Mouse (Mus musculus) cerebellum, postnatal 25 days (tissue): Measurements from ENCODE around the gene Ccdc84.
"Not testable (repeated sequence)": the region's sequence is repeated elsewhere in the genome, so short reads cannot be mapped to it uniquely, and the experiment has no call there.

Source experiments
- DNase-seq, 2 experiments: peaks; one replicate each; pipeline ENCODE4 v3.0.0; 2021; ENCODE audit warnings: mixed read lengths in 2 of 2

Ccdc84 gene

DNA sequence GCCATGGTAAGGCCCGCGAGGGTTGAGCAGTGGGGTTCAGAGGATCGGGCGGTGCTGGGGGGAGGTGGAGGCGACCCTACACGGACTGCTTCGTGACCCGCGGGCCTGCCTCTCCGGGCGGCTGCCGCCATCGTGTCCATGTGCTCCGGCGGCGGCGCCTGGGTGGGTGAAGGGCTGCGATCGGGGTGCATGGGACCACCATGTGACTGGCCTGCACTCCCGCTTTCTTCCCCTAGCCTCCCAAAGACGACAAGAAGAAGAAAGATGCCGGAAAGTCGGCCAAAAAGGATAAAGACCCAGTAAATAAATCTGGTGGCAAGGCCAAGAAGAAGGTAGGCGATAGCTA lies 10.6 kb downstream of the Ccdc84 start:
- no peak for DNase-seq

- DNase-seq = peak; percentile 93 to 94
Measured at GRCm38 (mm10) chr9:44406906-44407751, 11.2 kb downstream of the Ccdc84 start, which contains the start of the genes Rps25 and Trappc4. Gene Rps25, plus strand, starts transcription at chr9:44407139. Gene Trappc4, minus strand, starts transcription at chr9:44407600.

DNA sequence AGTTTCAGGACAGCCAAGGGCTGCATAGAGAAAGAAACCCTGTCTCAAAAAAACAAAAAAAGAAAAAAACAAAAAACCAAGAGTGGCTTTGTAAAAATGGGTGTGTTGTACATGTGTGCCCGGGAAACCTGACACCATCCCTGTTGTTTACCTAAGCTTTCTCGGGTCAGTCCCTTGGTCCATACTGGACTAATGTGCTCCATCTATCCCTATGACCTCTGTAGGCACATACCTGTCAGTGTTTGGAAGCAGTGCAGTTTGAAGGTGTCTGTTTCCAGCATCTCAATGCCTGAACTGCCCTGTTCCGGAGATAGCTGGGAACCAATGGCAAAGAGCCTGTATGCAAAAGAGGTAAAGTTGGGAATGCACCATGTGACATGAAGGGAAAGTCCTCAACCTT lies 13.4 kb downstream of the Ccdc84 start:
- no peak for DNase-seq

GRCm38 (mm10) chr9:44401081-44401480 lies 17.3 kb downstream of the Ccdc84 start:
- DNase-seq = no peak

DNA sequence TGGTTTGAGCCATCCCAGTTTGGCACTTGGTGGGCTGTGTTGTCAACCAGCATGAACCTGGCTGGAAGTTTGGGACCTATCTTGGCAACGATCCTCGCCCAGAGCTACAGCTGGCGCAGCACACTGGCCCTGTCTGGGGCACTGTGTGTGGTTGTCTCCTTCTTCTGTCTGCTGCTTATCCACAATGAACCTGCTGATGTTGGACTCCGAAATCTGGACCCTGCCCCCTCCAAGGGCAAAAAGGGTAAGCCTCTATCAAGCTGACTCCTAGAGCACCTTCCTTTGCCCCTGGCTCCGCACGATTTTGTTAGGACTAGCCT lies 18.6 kb downstream of the Ccdc84 start:
- DNase-seq = no peak

DNA sequence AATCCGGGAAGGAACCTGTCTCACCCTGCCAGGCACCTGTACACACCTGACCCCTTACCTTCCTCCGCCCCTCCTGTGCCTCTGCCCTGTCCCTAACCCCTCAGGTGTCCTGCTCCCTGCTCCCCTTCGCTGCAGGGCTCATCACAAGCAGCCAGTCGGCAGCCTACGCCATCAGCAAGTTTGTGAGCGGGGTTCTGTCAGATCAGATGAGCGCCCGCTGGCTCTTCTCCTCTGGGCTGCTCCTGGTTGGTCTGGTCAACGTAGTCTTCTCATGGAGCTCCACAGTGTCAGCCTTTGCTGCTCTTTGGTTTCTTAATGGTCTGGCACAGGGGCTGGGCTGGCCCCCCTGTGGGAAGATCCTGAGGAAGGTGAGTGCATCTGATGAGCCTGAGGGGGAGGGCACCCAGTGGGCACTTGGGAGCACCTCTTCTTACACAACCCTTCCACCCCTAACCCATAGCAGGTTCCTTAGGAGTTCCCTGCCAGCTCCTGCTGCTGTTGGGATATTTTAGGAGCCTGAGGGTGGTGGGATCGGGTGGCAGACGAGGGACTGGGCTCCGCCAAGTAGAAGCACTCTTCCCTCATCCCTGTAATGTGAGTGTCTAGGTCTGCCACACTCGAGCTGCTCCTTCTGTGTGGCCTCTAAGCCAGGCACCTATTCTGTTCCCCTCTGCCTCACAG lies 19.1 kb downstream of the Ccdc84 start:
- peak in 1 of 2 experiments; percentile 21 for DNase-seq

DNA sequence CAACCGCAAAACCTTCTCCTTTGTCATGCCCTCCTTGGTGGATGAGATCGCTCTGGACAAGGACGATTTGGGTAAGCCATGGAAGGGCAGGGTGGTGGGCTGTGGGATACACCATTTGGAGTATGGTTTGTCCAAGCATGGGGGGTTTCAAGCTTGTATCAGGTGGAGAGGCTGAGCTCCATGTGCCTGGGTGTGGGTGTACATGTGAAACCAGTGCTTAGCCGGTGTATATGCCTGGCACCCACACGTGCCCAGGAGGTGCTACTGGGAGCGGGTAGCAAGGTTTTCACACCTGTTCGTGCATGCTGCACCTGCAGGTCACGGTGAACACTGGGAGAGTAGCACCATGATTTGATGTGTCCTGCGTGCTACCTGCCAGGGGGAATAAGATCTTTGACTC lies 19.8 kb downstream of the Ccdc84 start:
- no peak for DNase-seq

- no peak for DNase-seq
Measured at GRCm38 (mm10) chr9:44398087-44398486, 20.3 kb downstream of the Ccdc84 start.

DNA sequence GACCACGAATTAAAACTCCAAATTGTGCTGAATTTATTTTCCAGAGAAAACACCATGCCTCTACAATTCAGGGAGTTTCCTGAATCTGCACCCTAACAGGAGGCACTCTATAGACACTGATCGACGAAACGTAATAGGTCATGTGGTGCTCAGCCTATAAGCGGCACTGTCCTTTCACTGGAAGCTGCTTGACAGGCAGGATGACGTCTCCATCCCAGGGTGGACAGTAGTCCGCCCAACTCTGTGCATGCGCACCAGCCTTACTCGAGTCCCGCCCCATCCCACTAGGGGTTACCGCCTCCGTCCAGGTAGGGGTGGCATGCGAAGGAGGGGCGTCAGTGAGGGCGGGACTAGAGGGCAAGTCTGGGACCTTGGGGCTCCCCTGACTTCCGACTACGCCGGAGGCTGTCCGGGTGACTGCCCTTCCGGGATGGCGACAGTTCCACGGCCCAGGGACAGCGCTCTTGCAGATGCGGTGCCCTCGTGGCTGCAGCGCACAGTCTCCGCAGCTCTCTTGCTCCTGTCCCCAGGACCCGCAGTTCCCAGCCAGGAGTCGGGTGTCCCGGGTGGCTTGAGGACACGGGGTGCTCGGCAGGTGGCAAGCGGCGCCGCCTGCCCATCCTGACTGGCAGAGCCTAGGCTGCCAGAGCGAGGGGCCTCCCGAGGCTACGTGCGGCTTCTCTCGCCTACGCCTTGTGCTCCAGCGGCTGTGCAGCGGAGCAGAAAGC lies 21.5 kb downstream of the Ccdc84 start, which contains the start of gene Slc37a4:
TSS of gene Slc37a4 (plus strand) at position 169 of the 728 bp plus-strand sequence.
- DNase-seq = peak; percentile 95 to 97

- peak; percentile 71 to 88 for DNase-seq
Measured at GRCm38 (mm10) chr9:44391466-44391865, 26.9 kb downstream of the Ccdc84 start.

DNA sequence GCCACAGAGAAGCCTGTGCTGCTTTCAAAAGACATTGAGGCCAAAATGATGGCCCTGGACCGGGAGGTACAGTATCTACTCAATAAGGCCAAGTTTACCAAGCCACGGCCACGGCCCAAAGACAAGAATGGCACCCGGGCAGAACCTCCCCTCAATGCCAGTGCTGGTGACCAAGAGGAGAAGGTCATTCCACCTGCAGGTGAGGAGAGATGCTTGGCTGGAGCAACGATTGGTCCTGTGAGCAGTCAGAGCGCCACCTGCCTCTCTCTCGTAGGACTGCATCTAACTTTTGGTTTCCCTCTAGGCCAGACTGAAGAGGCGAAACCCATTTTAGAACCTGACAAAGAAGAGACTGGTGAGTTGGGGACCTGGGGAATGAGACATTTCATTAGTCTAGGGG lies 29.1 kb downstream of the Ccdc84 start:
- DNase-seq = peak; percentile 78 to 85

DNA sequence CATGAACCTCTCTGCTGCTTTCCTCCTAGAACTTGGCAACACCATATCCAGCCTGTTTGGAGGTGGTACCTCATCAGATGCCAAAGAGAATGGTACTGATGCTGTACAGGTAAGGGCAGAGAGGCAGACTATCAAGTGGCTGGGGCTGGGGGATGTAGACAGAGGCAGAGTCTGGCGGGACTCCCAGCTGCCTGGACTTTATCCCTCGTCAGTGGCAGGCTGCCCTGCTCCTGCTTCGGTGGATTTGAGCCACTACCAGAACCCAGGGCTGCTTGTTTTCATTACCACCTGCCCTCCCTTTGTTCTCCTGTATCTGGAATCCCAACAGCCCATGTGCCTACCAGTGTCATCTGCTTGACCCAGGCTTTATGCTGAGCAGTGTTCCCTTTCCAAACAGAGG lies 31.1 kb downstream of the Ccdc84 start:
- DNase-seq = peak in 1 of 2 experiments; percentile 19

GRCm38 (mm10) chr9:44384596-44384995 lies 33.8 kb downstream of the Ccdc84 start:
- peak in 1 of 2 experiments; percentile 7 for DNase-seq

- peak in 1 of 2 experiments; percentile 57 for DNase-seq
Measured at GRCm38 (mm10) chr9:44379862-44380261, 38.5 kb downstream of the Ccdc84 start.

DNA sequence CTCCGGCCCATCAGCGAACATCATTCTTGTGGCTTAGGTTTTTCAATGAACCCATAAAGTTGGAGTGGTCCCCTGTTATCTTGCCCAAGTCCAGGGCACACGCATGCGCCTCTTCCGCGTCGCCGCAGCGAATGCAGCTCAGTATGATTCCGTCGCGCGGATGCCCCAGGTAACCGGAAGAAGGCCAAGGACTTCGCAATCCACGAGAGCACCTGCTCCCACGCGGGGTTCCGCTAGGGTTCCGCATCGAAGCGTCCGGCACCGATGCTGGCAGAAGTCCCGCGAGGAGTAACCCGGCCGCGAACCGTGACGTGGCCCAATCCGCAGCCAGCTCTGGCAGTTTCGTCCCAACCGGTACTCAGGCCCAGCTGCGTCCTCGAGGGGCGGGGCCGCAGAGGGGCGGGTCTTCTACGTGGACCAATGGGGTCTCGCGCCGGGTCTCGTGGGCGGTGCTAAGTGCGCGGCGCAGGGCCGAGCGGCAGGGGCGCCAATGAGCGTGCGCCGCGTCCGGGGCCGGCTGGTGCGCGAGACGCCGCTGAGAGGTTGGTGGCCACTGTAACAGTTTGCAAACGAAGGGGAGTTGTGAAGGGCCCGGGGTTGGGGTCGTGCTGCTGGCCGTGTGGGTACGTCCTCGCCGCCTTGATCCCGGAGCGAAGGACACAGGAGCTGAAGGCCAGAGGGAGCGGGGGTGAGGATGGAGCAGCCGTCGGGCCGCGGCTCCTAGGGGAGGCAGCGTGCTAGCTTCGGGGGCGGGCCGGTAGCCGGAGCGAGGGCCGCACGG lies 39.1 kb downstream of the Ccdc84 start, which contains the start of gene Hyou1:
TSS of gene Hyou1 (plus strand) at position 437 of the 781 bp plus-strand sequence.
- DNase-seq = peak; percentile 100

DNA sequence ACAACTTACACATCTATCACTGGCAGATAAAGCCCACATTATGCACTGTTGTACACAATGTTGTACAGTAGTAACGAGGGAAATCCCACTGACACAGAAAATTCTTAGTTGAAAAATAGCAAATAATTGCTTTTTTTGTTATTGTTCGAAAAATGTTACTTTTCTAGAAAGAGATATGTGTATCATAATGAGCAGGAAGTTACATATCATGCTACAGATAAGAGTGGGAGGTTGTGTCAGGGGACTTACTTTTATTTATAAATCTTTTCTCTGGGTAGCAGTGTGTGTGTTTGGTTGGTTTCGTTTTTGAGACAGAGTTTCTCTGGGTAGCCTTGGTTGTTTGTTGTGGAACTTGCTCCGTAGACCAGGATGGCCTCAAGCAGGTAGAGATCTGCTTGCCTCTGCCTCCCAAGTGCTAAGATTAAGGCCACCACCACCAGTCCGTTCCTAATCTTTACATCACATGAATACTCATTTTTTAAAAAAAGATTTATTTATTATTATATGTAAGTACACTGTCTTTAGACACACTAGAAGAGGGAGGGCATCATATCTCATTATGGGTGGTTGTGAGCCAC lies 40.1 kb downstream of the Ccdc84 start:
- DNase-seq = no peak

- not testable (repeated sequence) for DNase-seq
Measured at GRCm38 (mm10) chr9:44377335-44377734, 41.0 kb downstream of the Ccdc84 start.

DNA sequence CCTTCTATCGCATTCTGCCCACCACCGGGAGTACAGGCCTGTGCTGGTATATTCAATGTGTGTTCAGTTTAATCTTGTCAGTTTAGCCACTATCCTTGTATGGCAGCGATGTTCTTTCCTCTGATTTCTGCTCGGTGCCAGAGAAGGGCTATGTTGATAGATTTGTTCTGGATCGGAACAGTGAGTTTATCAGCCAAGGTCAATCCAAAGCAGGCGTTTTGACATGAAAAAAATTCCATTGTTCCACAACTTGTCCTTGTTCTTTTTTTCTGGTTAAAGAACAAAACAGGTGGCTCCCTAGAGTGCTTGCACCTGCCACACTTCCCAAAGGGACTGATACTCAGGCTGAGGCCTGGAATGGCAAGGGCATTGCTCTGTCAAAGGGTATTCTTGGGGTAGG lies 42.2 kb downstream of the Ccdc84 start:
- no peak for DNase-seq

DNA sequence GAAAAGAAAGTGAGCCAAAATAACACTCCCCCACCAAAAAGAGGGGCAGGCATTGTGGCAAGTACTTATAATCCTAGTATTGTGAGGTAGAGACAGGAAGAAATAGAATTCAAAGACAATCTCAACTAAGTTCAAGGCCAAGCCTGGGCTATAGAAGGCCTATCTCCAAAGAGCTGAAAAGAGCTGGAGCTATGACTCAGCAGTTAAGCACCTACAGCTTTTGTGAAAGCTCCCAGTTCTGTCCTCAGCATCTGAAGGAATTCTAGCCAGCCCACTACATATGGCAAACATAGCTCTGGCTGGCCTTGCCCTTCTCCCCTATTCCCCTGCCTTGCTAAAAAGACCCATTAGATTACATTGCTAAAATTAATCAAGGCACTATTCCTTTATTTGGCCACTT lies 45.0 kb downstream of the Ccdc84 start:
- DNase-seq = no peak

DNA sequence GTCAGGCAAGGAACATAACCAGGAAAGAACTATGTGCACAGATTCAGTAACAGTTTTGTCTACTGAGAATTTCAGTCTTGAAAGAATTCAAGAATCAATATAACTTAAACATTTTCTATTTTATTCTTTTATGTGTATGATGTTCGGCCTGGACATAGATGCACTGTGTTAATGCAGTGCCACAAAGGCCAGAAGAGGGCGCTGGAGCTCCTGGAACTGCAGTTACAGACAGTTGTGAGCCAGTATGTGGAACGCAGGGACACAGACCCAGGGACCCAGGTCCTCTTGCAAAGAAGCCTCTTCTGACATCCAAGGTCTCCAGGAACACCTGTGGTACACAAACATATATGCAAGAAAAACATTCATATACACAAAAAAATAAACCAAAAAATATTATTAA lies 53.9 kb downstream of the Ccdc84 start:
- no peak for DNase-seq

GRCm38 (mm10) chr9:44361931-44362330 lies 56.4 kb downstream of the Ccdc84 start:
- DNase-seq = not testable (repeated sequence)
